Mouse (Mus musculus): ENCODE results near the gene Dbf4.

Gene Dbf4

DNA sequence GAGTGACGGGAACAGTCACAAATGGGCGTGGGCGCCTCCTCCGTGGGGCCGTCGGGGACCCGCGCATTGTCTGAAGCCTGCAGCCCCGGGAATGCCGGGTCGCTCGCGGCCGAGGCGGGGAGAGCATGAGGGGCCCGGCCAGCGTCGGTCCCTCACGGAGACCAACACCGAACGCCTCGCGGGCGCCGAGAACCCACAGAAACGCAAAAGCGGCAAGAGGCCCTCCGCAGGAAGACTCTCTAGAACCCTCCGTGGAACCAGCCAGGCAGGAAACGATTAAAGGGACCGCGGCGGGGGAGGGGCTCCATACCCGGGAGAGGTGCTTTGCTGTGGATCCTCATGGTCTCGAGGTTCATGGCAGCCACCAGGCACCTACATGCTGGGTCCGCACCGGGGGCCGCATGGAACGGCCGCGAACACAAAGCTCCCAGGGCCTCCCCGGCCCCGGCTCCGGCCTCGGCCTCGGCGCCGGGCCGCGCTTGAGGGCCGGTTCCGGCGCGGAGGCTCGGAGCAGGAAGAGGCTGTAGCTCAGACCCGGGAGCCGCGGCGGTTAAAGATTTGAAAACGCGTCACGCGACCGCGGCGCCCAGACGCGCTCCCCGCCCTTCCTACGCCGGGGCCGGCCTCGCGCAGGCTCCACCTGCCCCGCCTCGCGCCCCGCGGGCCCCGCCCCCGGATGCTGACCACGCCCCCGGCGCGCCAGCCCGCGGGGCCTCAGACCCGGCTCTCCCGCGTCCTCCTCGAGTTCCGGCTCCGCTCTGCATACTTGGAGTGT lies at the start of gene Dbf4, which contains the start of gene Slc25a40:
Gene Dbf4, minus strand, starts transcription at position 560 of the 775 bp plus-strand sequence.
Gene Slc25a40, plus strand, starts transcription at position 694 of the 775 bp plus-strand sequence.
- no peak for TF ChIP-seq GATA4 (IDR thresholded peaks at IDR 0.05; ENCODE audit: insufficient replicate concordance, low read length)

DNA sequence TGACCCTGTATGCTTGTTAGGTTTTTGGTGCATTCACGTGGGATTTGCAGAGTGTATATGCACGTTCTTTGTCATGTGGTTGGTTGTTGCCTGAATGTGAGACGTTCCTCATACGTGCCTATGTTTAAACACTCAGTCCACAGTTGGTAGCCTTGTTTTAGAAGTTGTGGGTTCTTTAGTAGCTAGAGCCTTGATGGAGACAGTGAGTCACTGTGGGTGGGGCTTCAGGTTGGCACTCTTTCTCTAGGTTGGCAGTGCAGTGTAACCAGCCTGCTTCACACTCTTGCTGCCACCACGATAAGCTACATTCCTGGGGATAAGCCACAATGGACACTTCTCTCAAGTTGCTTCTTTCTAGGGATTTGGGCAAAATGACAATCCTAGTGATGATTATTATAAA lies 34.0 kb upstream of the Dbf4 start:
- TF ChIP-seq GATA4 (IDR thresholded peaks at IDR 0.05; ENCODE audit: insufficient replicate concordance, low read length), result no peak

DNA sequence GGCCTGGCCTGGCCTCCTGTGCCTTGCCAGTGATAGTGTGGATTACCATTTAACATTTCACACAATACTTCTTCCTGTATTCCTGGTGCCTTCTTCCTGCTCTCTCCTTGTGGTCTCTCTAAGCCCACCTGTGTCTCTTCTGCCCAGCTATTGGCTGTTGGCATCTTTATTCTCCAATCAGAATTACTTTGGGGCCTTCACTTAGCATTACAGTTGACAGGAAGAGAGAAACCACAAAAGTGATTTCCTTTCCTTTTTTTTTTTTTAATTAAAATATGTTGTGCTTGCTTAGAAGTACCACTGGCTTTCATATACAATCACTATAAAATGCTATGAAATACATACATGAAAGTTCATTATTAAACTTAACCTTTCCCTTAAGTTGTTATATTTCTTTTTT lies 33.0 kb upstream of the Dbf4 start:
- TF ChIP-seq GATA4 (IDR thresholded peaks at IDR 0.05; ENCODE audit: insufficient replicate concordance, low read length), result no peak

DNA sequence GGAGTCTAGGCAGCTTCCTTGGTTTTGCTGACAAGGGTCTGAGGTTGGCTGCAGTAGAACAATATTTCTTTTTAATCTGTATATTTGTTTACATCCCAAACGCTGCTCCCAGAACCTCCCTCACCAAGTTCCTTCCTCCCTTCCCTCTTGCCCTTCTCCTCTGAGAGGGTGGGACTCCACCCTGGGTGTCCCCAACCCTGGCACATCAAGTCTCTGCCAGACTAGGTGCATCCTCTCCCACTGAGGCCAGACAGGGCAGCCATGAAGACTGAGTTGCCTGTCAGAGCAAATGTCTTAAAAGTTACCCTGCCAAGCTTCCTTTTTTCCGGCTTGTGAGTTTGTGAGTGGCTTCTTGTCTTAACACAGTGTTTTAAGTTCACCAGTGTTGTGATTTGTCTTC lies 16.6 kb upstream of the Dbf4 start:
- TF ChIP-seq GATA4 (IDR thresholded peaks at IDR 0.05; ENCODE audit: insufficient replicate concordance, low read length), result no peak

DNA sequence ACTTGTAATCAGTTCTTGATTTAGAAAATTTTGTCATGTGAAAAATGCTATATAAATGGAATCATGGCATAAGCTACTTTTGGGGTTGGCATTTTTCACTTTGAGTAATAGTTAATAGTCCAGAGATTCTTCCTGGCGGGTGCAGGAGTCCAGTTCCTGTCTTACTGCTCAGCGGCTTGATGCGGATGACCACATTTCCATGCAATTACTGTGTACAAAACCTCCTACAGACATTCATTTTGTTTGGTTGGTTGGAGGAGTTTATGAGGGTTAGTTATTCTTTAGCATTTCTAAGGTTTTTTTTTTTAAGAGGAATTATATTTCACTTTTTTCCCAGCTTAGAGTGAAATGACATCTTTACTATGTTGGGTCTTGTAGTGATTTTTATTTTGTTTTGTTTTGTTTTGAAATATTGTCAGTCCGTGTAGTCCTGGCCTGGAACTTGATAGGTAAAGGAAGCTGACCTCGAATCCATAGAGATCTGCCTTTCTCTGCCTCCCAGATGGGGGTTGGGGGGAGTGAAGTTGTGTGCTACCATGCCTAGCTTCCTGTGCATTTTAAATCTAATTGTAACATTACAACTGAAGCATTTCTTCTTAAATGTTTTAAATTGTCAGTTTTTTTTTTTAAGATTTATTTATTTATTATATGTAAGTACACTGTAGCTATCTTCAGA lies 15.1 kb upstream of the Dbf4 start:
- no peak for TF ChIP-seq GATA4 (IDR thresholded peaks at IDR 0.05; ENCODE audit: insufficient replicate concordance, low read length)

DNA sequence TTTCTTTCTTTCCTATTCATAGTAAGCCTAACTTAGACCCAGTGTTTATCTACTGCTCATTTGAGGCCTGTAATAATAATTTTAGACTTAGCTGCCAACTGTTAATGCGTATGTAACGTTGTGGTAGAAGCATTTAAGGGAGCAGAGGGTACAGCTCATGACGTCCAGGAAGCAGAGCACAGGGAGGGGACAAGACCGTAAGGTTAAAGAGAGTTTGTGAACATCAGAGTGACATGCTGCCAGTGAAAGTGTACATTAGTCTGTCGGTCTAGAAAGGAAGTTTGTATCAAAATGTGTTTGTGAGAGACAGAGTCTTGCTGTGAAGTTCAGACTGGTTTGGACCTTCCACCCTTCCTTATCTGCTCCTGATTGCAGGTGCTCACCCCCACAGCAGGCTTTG lies 3.4 kb upstream of the Dbf4 start:
- no peak for TF ChIP-seq GATA4 (IDR thresholded peaks at IDR 0.05; ENCODE audit: insufficient replicate concordance, low read length)

DNA sequence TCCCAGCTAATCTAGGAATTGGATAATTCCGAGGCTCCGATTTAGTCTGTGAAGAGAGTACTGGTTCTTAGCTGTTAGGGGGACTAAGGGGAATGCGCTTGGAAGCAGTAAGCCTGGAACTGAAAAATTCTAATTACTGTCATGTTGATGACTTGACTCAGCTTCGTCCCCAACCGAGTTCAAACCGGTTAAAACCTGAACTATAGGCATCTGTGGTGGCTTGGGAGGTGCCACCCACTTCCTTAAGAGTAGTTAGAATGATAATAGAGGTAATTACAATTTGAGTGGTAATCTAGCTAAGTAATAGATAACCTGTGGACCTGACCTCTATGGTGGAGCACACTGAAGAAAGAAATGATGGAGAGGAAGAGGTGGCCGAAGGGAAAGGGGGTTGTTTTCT lies 1.6 kb upstream of the Dbf4 start:
- TF ChIP-seq GATA4 (IDR thresholded peaks at IDR 0.05; ENCODE audit: insufficient replicate concordance, low read length), result no peak

DNA sequence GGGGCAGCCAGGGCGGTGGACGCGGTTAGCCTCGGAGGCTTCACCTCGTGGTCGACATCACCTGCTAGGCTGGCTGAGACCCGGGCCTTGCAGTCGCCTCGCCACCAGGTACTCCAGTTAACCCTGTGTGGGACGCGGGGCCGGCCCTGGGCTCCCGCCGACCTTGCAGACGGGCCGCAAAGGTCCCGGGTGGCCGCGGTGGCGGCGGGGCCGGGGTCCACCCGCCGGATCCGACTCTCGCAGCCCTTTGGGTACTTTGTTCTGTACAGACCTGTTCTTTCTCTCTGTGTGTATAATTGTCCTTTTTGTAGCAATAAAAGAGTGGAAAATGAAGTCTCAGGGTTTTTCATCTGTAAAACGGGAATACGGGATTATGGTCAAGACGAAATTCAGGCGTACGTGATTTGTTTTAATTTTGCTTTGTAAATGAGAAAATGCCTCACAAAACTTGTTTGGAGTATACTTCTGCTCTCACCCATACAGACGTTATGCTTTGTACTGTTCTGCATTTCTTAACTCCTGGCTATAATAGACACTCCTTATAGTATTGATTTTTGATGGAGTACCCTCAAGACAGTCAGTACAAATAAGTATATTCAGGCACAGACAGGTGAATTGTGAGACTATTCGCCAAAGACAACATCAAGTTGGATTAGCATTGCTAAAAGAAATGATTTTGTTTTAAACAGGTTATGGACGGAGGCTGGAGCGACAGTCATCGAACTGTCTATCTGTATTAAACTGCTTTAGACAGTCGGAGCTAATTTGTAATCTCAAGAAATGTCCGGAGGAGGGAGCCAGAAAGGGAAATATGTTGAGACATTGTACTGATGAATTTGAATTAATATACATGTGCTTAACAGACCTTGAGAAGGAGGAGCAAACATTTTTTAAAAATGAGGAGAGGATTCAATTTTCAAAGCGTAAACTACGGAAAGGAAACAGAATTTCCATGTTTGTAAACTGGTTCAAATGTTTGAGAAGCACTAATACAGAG lies 714 bp upstream of the Dbf4 start:
- TF ChIP-seq GATA4 (IDR thresholded peaks at IDR 0.05; ENCODE audit: insufficient replicate concordance, low read length), result no peak

DNA sequence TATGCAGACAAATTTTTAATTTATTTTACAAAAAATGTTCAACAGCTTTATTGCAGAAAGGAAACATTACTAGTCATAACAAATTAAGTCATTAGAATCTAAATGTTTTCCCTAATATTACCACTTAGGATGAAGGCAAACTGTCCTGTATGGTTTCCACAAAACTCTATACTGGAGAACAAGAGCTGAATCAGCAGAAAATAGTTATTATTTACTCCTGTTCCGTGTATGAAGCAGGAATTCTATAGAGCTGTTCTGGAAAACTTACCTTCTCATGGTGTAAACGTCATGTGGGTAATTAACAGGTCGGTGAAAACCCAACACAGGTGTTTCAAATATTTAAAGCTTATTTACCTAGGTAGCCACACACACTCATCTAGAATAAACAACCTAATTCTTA lies 1.1 kb downstream of the Dbf4 start:
- TF ChIP-seq GATA4 (IDR thresholded peaks at IDR 0.05; ENCODE audit: insufficient replicate concordance, low read length), result no peak

DNA sequence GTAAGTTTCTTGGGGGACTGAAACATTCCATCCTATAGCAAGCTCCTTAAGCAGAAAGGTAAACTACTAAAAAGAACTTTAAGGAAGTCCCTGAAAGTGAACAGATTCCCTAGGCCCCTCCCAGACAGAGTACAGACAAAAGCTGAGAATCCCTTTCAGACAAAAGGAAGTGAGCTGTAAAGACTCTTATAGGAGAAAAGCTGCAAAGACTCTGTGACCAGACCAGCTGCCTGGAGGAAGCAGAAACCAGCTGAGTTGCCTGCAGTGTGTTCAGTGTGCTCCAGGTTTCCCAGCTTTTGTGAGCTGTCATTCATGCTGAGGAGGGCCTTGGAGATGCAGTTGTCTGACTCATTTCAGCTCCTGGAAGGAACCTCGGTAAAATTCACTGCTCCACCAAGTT lies 5.1 kb downstream of the Dbf4 start:
- TF ChIP-seq GATA4 (IDR thresholded peaks at IDR 0.05; ENCODE audit: insufficient replicate concordance, low read length), result no peak

DNA sequence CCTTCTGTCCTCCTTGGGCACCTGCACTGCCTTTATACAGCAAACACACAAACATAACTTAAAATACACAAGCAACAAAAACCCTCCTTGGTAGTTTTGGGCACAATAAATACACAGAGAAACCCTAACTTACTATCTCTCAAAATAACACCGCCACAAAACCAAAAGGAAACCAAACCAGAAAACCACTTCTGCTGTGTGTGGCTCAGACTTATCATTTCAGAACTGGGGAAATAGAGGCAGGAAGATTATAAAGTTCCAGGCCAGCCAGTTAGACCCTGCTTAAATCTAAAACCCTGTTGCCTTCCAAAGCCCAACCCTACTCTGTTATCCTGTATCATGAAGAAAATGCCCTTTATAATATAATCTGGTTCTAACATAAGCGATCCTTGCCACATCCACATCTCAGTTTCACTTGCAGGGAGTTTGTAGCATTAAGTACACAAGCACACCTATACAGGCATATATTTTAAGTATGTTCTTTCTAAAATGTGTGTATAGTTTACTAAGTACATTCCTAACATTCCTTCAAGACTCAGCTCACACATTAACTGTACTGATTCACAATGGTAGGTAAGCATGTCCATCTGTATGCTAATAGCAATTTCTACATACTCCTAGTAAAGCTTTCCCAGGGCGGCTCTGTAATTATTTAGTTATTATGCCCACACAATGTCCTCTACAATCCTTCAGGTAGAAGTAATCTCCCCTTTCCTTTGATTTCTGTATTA lies 5.7 kb downstream of the Dbf4 start:
- no peak for TF ChIP-seq GATA4 (IDR thresholded peaks at IDR 0.05; ENCODE audit: insufficient replicate concordance, low read length)

DNA sequence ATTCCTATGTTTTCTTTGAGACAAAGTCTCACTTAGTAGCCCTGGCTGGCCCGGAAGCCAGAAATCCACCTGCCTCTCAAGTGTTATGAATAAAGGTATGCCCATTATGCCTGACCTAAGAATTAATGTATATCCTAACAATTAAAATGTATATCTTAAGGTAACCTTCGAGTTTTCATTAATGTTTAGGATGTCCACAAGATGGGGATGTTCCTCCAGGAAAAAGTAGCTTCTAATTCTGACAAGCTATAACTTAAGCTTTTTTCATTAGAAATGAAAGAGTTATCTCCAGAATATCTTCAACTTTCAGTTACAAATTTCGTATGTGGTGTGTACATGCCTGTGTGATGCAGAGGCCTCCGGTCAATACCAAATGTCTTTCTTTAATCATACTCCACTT lies 13.8 kb downstream of the Dbf4 start:
- TF ChIP-seq GATA4 (IDR thresholded peaks at IDR 0.05; ENCODE audit: insufficient replicate concordance, low read length), result no peak

DNA sequence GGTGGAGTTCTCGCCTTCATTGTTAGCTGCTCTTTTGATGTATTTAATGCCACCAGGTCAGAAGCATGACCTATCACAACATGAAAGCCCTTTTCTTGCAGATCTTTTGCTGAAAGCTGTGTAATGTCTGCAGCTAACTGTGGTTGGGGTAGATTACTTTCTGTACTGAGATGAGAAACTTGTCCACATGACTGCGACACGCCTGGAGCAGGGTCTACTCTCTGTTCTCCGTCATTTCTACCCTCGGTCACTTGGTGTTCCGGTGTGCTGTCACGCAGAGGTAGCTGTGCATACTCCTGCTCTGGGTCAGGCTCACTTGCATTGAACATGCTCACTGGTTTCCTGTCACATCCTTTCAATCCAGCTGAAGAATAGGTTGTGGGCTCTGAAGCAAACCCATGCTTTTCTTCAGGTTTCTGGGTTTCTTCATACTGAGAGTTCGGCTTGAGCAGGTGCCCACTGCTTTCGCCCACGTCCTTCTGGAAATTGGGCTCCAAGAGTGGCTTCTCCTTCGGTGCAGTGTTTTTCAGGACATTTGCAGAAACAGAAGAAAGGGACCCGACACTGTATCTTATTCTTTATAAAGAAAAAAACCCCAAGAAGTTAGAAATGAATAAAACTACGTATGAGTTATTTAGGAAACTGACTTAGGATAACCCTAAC lies 24.8 kb downstream of the Dbf4 start:
- TF ChIP-seq GATA4 (IDR thresholded peaks at IDR 0.05; ENCODE audit: insufficient replicate concordance, low read length), result no peak

DNA sequence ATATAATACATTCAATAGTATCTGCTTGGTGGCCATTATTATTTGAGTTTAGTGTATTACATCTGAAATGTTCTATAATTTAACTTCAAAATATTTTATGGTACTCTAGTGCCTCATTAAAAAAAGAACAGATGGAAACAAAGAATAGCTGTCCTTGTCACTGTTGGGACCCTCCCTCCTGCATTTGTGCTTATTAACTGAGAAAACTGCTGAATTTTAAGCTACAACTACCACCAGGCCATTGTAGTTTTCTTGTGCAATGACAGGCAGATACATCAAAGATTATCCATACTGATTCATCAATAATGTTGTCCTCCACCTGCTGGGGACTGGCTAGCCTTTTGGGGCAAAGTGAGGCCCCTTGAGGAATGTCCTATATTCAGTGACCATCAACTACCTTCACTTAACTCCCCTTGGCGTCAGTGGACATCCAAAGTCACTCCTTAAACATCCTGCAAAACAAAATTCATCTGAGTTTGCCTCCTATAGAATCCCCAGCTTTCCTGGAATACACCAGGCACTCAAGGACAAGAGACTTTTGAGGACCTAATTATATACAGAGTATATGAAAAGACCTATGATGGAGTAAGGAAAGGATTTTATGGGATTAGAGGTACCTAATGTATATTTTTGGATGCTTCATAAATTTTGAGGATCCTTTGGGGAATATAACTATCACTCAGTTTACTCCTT lies 28.5 kb downstream of the Dbf4 start:
- no peak for TF ChIP-seq GATA4 (IDR thresholded peaks at IDR 0.05; ENCODE audit: insufficient replicate concordance, low read length)
